Mouse (Mus musculus): ENCODE results near the gene Acy3. TPM values are rescaled to one million over a fixed set of nuclear protein-coding genes. Genes with fewer than 3 reads are reported as not detected.

Acy3 gene
- total RNA-seq, 2 experiments from 2014 or later: 12.8 to 13.4 TPM

DNA sequence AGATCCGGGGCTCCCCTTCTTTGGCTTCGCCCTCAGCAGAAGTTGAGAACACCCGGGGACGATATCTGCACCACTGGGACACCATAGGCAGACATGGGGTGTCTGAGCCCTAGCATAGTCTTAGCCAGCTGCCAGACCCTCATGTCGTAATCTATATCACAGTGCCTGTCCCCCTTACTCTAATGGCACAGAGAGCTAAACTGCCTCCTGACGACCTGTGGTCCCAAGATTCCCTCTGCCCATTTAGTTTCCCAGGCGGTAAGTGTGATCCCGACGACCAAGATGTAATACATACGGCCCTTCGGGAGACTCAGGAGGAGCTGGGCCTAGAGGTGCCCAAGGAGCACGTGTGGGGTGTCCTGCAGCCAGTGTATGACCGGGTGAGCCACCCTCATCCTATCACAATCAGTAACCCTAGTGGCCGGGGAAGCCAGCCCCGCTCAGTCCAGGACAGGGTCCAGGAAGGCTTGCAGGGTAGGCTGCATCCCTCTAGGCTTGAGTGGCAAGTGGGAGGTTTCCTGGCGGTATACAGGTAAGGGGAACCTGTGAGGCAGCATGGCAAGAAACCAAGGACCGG, 14.7 kb downstream of the Acy3 start:
- intact Hi-C loops (cut with DNase I): no loop called here
- DNase-seq: no peak

DNA sequence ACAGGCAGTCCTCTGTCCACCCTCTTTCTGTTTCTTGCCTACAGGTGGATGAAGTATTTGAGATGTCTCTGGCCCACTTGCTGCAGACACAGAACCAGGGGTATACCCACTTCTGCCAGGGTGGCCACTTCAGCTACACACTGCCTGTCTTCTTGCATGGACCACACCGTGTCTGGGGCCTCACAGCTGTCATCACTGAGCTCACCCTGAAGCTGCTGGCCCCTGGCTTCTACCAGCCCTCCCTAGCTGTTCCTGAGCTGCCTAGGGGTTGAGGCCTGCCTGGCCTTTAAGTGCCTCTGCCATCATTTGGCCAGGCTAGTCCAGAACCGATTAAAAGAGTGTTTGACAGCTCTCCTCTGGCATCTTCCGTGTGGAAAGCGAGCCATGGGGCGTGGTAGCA, 15.4 kb downstream of the Acy3 start:
- intact Hi-C loops (cut with DNase I): no loop called here
- no peak for DNase-seq

- peak; percentile 43 to 64 for DNase-seq
- intact Hi-C loops (cut with DNase I): no loop called here
These were observed 16.7 kb downstream of the Acy3 start, which contains the start of gene Doc2g for GRCm38 (mm10) chr19:4003112-4003511. Gene Doc2g (plus strand): TSS chr19:4003313.

GRCm38 (mm10) chr19:4003641-4004040, 17.3 kb downstream of the Acy3 start:
- intact Hi-C loops (cut with DNase I): no loop called here
- DNase-seq: no peak

DNA sequence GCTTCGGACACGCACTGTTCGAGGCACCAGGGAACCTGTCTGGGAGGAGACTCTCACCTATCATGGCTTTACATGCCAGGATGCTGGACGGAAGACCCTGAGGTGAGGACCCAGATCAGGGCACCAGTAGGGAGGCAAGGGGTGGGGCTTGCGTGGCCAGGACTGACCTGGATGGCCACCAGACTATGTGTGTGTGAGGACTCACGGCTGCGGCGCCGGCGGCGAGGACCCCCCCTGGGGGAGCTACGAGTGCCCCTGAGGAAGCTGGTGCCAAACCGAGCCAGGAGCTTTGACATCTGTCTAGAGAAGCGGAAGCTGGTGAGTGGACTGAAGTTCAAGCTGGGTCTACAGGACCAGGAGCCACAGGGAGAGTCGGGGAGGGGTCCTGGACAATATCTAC, 18.0 kb downstream of the Acy3 start:
- DNase-seq: no peak
- intact Hi-C loops (cut with DNase I): no loop called here

GRCm38 (mm10) chr19:4005091-4005490, 18.7 kb downstream of the Acy3 start:
- intact Hi-C loops (cut with DNase I): no loop called here
- DNase-seq: no peak

GRCm38 (mm10) chr19:4005971-4006370, 19.6 kb downstream of the Acy3 start:
- intact Hi-C loops (cut with DNase I): no loop called here
- DNase-seq: no peak

DNA sequence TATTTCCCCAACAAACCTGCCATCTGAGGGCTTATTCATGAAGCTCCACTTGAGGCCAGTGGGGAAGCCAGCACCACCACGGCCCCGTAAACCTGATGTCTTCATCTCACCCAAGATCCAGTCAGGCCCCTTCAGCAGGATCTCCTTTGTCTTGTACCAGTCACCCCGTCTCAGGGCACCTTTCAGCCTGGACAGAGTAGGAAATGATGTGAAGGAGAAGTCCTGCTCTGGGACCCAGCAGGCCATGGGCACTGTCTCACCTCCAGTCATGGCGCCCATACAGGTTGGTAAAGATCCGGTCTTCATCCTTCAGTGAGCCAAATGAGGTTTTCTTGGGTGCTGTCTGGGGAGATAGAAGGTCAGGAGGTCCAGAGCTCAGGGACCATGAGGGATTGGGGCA, 24.7 kb downstream of the Acy3 start:
- intact Hi-C loops (cut with DNase I): no loop called here
- no peak for DNase-seq

DNA sequence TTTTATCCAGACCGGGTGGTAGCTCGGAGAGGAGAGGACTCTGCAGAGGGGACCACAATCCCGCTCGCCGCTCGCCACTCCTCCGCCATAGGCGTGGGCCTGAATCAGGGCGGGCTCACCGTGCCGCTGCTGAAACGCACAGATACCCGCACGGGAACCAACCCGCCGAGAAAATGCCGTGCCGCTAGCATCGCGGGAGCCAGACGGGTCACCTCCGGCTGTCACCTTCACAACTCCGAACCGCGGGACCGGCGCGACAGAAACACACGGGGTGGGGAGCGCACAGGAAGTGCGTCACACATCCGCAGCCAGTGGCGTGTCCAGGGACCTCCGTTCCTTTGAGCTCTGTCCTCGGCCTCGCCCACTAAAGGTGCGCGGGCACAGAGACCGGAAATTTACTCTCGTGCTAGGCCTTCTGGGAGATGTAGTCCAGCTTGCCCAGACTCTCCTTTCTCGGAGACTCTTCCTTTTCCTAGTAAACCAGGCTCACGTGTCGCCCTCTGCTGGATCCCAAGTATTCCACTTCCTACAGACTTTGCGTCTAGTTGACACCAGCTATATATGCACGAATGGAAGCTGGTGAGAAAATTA, 26.2 kb downstream of the Acy3 start, which contains the start of gene Ndufv1:
TSS of gene Ndufv1 (minus strand) at position 375 of the 591 bp plus-strand sequence.
- intact Hi-C loops (cut with DNase I): loop anchor here (1.0 kb wide), 1 partner anchor 66 kb away; no protein-coding TSS in a partner anchor
- peak; percentile 98 for DNase-seq

DNA sequence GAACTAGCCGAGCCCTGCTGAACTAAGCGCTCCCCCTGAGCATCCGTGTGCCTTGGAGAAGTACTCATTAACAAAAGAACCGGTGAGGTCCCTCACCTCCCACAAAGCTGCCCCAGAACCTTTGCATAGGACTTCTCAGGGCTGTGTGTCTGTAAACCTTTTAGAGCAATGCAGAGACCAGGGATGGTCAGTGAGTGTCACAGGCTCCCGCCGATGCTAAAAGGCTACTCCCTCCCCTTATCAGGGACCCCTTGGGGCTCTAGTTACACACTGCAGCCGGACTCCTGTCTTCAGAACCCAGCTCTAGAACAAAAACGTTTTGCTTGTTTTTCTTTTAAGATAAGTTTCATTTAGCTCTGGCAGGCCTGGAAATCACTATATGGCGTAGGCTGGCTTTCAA, 26.7 kb downstream of the Acy3 start:
- intact Hi-C loops (cut with DNase I): no loop called here
- DNase-seq: no peak

GRCm38 (mm10) chr19:4014802-4015201, 28.4 kb downstream of the Acy3 start:
- intact Hi-C loops (cut with DNase I): loop anchor here (5.0 kb wide), 3 partner anchors 67 to 212 kb away; partner anchors contain the start of genes Cabp2 and Coro1b
- DNase-seq: no peak

DNA sequence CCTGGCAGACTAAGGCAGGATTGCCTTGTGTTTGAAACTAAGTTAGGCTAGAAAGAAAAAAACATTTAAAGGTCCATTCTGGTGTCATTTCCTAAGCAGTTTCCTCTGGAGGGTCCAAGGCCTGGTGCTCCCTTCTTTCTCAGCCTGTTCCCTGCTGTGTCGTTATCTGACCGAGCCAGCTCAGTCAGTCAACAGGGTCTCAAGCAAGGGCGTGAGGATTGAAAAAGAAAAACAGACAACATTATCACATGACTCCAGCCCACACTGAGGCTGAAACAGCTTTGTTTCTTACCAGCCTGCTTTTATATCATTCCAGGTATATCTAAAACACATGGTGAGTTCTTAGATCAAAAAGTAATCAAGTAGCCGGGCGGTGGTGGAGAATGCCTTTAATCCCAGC, 29.3 kb downstream of the Acy3 start:
- intact Hi-C loops (cut with DNase I): loop anchor here (5.0 kb wide), 3 partner anchors 67 to 212 kb away; partner anchors contain the start of genes Cabp2 and Coro1b
- no peak for DNase-seq

DNA sequence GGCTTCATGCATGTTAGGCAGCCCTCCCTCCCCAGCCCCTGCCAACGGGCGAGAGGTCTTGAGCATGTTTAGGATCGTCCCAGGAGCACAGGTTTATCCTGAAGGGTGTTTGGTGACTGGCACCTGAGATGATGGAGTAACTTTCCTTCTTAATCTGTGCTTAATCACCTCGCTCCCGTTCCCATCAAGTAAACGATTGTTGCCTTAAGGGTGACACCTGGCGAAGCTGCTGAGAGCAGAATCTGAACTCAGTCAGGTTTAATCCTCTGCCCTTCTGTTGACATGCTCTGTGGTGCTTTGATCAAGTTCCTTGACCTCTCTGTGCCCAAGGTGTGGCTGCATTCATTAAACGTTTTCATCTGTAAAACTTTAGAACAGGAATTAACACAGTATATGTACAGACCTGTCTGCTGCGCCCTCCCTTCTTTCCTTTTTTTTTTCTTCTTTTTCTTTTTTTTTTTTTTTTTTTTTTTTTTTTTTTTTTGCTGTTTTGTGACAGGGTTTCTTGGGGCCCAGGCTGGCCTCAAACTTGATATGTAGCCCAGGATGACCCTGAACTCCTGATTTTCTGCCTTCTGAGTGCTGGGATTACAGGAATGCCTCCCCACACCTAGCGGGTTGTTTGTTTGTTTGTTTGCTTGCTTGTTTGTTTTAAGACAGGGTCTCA, 31.7 kb downstream of the Acy3 start:
- no peak for DNase-seq
- intact Hi-C loops (cut with DNase I): loop anchor here (5.0 kb wide), 3 partner anchors 64 to 209 kb away; partner anchors contain the start of genes Cabp2 and Coro1b

- intact Hi-C loops (cut with DNase I): loop anchor here (1.0 to 5.0 kb wide), 4 partner anchors 28 to 208 kb away; partner anchors contain the start of genes Cabp2 and Coro1b
- DNase-seq: peak; percentile 92 to 93
These were observed 32.6 kb downstream of the Acy3 start for GRCm38 (mm10) chr19:4018743-4019583.

GRCm38 (mm10) chr19:4023185-4023584, 36.8 kb downstream of the Acy3 start:
- intact Hi-C loops (cut with DNase I): no loop called here
- DNase-seq: no peak

DNA sequence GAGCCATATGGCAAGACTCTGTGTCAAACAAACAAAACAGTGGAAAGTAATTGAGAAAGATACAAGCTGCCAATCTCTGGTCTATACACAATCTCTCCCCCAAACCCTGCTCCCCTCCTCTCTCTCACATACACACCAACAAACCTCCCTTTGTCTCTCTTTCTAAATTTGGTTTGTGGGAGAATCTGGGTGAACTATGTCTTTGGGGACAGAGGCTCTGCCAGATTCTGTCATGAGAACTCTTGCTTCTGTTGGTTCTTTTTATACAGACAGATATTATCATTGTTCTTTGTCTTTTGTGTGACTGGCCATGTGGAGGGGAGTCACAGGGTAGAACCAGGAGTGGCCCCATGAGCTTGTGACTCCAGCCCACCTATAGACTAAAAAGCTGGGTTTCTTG, 41.2 kb downstream of the Acy3 start:
- DNase-seq: no peak
- intact Hi-C loops (cut with DNase I): no loop called here

GRCm38 (mm10) chr19:4032668-4033067, 46.3 kb downstream of the Acy3 start:
- intact Hi-C loops (cut with DNase I): no loop called here
- DNase-seq: no peak

DNA sequence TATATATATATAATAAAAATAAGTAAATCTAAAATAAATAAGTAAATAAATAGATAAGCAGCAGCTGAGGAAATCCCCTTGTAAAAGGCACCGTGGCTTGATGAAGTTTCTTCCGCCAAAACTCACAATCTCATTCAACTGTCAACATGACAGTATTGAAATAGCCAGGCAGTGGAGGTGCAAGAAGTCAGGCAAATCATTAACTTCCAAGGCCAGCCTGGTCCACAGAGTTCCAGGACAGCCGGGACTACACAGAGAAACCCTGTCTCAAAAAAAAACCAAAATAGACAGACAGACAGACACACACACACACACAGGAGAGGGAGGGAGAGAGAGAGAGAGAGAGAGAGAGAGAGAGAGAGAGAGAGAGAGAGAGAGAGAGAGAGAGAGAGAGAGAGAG, 46.9 kb downstream of the Acy3 start:
- DNase-seq: no peak
- intact Hi-C loops (cut with DNase I): no loop called here

DNA sequence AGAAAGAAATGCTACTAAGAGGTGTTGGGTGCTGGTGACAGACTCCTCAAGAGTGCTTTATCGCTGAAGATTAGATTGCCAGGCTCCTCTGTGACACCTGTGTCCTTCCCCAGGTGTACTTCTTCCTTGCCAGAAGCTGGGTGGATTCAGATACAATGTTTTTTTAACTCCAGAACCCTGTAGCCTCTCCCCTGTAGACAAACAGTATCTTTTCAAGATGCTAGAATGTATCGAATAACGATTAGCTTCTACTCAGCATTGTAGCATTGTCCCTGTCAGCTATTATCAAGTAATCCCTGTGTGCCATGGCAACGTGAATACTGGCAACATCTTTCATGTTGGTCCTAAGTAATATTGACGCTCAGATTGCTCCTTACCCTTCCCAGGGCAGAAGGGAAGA, 47.4 kb downstream of the Acy3 start:
- intact Hi-C loops (cut with DNase I): no loop called here
- DNase-seq: no peak

GRCm38 (mm10) chr19:4036327-4037045, 50.1 kb downstream of the Acy3 start:
- no peak for DNase-seq
- intact Hi-C loops (cut with DNase I): no loop called here
